ENCODE assay signal across 35 mouse cellular contexts in the genomic region with DNA sequence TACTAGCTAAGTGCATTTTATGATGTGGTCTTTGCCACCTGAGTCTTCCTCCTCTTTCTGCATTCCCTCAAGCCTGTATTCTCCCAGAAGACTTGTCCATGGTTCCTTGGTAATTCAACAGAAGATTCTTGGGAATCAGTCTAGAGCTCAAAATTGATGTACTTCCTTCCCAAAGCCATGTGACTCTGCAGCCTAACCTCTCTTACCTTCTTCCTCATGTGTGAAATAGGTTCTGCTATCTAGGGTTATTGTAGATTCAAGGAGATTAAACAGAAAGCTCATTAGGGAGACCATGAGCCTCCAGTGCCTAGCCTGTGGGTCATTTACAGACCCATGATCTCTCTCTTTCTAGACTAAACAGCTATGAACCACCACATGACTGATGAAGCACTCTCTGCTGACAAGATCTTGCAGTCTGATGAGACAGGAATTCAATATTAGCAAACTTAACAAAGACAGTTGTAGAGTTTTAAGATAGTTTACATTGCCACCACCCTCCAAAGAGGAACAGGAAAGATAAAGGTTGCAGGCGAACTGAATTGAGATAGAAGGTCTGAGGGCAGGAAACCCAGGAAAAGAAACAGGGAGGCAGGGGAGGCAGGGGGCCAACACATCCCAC. TPM values are rescaled to one million over a fixed set of nuclear protein-coding genes. Genes with fewer than 3 reads are reported as not detected.
"Had no signal": no experiment of that assay in that cellular context is flagged by ENCODE, and none has a peak within 500 bp of the region (broad histone marks: within the 10 kb centered on the region; RNA-seq: fewer than 3 reads in every experiment).

No protein-coding gene starts in this region.

- H3K27ac ChIP-seq: heart, embryonic 13.5 days; heart, embryonic 15.5 days; hindbrain, embryonic 14.5 days; intestine, embryonic 15.5 days; layer of hippocampus, adult 2 months; left cerebral cortex, adult 2 months; limb, embryonic 10.5 days; limb, embryonic 12.5 days; liver, embryonic 13.5 days had no signal

- DNase-seq: gastrocnemius, postnatal 14 days; gastrocnemius, postnatal 36 days; heart, adult 18-20 months; heart, postnatal 14 days; heart, postnatal 36 days; kidney, adult 18-20 months; kidney, postnatal 10 days; kidney, postnatal 25 days; kidney, postnatal 4 days; liver; liver, embryonic 13.5 days had no signal

- H3K27me3 ChIP-seq: heart, embryonic 13.5 days; heart, embryonic 15.5 days; intestine, embryonic 15.5 days; limb, embryonic 12.5 days; liver, embryonic 13.5 days had no signal

- ATAC-seq: hindbrain, embryonic 16.5 days; inflammation-experienced regulatory T-cells, adult 6 months; intestine, embryonic 15.5 days; intestine, postnatal 0 days had no signal

- H3K4me3 ChIP-seq: heart, embryonic 13.5 days; heart, embryonic 15.5 days; intestine, embryonic 15.5 days; layer of hippocampus, adult 2 months; left cerebral cortex, adult 2 months; limb, embryonic 10.5 days; limb, embryonic 12.5 days; liver, embryonic 13.5 days had no signal

- H3K9me3 ChIP-seq: heart, embryonic 13.5 days; heart, embryonic 15.5 days; intestine, embryonic 15.5 days; limb, embryonic 10.5 days; limb, embryonic 12.5 days; liver, embryonic 13.5 days had no signal

- H3K4me2 ChIP-seq: heart, embryonic 11.5 days; heart, embryonic 13.5 days; heart, embryonic 15.5 days; hindbrain, embryonic 14.5 days; intestine, embryonic 15.5 days; limb, embryonic 12.5 days; liver, embryonic 11.5 days; liver, embryonic 13.5 days had no signal

- H3K36me3 ChIP-seq: heart, embryonic 15.5 days; intestine, embryonic 15.5 days; limb, embryonic 12.5 days; liver, embryonic 13.5 days had no signal

- H3K4me1 ChIP-seq: heart, embryonic 15.5 days; intestine, embryonic 15.5 days had no signal

- H3K9ac ChIP-seq: heart, embryonic 13.5 days; heart, embryonic 15.5 days; hindbrain, embryonic 14.5 days; intestine, embryonic 15.5 days; limb, embryonic 12.5 days; liver, embryonic 13.5 days had no signal

RNA-seq across cellular contexts. Expression of a gene that starts 27.0 kb away (rescaled TPM):
- total RNA-seq: gastrocnemius, adult 18-20 months; gastrocnemius, adult 8-10 months; gastrocnemius, postnatal 14 days; gastrocnemius, postnatal 36 days; heart, adult 18-20 months; heart, adult 8-10 months; heart, postnatal 14 days; heart, postnatal 36 days; hematopoietic stem cell, adult 5-6 weeks; layer of hippocampus, postnatal 10 days had no signal
- polyA plus RNA-seq: gonadal fat pad, adult 2 months; heart, embryonic 11.5 days; heart, embryonic 13.5 days; heart, embryonic 15.5 days; heart, postnatal 0 days; hindbrain, embryonic 11.5 days; inflammation-experienced regulatory T-cells, adult 6 months; intestine, embryonic 15.5 days; intestine, postnatal 0 days; kidney, embryonic 14.5 days; kidney, embryonic 16.5 days; limb, embryonic 10.5 days; limb, embryonic 14.5 days; liver, embryonic 11.5 days; liver, embryonic 13.5 days had no signal
